Mouse (Mus musculus) spleen, postnatal 10 days (tissue): ENCODE data around the gene Mex3d.

ENCODE experiments used
- DNase-seq, 2 experiments: peaks; one replicate each; pipeline ENCODE4 v3.0.0; 2021 to 2022; ENCODE audit warnings: low spot score in 2 of 2

Gene Mex3d

GRCm38 (mm10) chr10:80387522-80387959 lies at the start of gene Mex3d:
Gene Mex3d, minus strand, starts transcription at chr10:80387659.
- DNase-seq: peak; percentile 68 to 89

DNA sequence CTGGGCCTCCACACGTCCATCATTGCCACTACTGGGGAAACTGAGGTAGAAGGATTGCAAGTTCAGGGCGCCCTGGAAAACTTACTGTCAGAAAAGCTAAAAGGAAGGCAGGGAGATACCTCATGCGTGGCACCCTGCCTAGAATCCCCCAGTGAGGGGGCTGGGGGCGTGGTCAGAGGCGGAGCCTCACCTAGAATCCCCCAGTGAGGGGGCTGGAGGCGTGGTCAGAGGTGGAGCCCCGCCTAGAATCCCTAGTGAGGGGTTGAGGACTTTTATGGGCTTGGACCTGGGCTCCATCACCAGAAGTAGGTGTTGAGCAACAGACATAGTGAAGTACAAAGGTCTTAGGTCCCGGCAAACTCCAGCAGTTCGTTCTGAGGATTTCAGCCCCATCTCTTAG lies 48.8 kb upstream of the Mex3d start:
- peak; percentile 45 to 67 for DNase-seq

DNA sequence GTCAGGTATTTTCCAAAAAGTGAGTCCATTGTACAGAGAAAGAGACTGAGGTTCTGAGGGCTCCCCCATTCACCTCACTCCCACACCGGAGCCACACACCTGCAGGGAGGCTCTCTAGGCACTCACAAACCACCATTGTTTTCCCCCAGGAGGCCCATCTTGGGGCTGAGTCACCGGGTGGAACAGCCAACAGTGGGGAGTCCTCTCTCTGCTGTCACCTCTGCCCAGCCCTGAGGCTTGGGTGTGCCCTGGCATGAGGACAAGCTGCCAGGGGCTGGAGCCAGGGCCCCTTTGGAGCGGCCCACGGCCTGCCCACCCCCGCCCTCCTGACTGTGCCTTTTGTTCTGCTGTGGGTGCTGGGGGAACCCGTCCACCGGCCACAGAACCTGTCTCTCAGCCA lies 48.3 kb upstream of the Mex3d start:
- peak; percentile 61 to 65 for DNase-seq

- peak in 1 of 2 experiments; percentile 50 for DNase-seq
Measured at GRCm38 (mm10) chr10:80434823-80435222, 47.4 kb upstream of the Mex3d start.

- DNase-seq: no peak
Measured at GRCm38 (mm10) chr10:80434233-80434592, 46.8 kb upstream of the Mex3d start.

DNA sequence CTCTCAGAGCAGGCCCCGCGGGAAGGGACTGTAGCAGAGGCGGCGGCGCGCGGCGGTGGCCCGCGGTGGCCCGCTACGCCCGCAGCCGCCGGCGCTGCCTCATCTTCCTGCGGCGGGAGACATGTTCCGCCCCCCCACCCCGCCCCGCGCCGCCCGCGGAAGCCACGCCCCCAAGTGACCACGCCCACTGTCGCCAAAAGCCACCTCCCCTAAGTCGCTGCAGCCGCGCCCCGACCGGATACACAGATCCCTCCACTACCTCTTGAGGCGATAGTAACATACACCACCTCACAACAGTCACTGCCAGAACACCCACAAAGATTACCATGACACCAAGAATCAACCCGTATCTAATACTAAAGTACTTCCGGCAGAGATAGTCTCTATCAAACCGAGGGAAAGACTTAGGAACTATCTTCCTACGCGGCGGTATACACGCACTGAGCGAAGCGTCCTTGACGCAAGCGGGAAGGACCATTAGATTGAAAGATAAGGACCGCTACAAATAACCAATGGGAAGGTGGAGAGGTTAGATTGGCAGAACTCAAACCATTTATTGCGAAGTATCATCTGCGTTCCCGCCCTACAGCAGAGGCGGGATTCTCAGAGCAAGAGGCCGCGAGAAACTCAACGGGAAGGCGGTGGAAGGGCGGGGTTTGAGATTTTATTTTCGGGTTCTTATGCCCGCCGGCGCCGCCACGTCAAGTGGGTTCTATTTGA lies 46.2 kb upstream of the Mex3d start, which contains the start of gene Tcf3:
Gene Tcf3 (minus strand): TSS at position 135 of the 720 bp plus-strand sequence.
- peak; percentile 96 to 98 for DNase-seq

GRCm38 (mm10) chr10:80432936-80433512 lies 45.6 kb upstream of the Mex3d start:
- DNase-seq: peak; percentile 63 to 68

DNA sequence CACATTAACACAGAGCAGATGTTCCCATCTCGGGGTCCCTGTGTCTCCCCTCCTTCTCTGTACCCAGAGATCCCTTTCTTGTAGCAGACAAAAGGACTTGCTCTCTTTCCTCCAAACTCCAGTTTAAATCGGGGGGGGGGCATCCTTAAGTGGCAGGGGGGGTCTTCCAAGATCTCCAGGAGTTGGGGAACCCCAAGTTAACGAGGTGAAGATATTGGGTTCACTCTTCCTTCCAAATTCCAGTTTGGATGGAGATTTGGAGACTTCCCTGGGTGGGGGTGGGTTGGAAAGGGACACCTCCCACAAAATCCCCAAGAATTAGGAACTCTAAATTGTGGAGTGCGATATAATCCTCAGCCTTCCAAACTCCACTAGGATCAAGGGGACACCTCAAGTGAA lies 44.9 kb upstream of the Mex3d start:
- DNase-seq: no peak

- peak; percentile 50 to 59 for DNase-seq
Measured at GRCm38 (mm10) chr10:80431570-80432386, 44.3 kb upstream of the Mex3d start.

DNA sequence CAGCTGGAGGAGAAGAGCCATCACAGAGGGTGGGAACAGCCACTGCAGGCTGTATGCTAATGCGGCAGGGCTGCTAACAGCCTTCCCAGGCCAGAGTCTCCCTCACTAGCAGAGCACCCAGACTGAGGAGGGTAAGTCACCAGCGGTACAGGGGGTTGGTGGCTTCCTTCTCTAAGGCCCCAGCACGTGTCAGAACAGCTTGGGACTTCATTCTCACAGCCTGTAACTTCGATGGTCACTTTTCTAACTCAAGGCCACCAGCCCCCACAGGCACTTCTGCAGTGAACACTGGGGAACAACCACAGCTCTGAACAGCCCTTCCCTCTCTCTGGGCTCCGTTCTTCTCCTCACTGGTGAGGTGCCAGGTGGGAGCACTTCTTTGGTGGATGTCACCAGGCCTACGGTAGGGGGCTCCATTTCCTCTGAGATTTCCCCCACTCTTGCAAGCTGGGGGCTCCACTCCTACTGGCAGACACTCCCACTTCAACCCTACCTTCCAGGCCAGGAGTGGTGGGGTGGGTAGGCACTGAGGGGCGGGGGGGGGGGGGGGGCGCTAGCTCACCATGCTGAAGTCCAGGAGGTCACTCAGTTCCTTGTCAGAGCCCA lies 43.0 kb upstream of the Mex3d start:
- no peak for DNase-seq

DNA sequence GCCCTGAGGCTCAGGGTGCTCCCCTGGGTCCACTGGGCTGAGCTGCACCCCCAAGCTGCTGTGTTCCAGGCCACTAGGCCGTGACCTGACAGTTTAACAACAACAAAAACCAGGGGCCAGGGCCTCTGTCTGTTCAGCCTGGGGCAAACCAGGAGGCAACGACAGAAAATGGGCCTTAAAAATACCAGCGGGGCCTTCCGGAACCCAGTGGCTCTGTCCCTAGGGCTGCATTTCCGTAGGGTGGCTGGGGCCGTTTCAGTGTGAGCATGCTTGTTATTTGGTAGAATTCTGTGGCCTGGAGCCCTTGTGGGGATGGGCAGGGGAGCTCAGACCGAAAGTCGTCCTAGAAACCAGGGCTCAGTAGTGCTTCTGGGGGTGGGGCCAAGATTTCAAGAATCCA lies 42.3 kb upstream of the Mex3d start:
- DNase-seq: peak in 1 of 2 experiments; percentile 67

GRCm38 (mm10) chr10:80425041-80425440 lies 37.6 kb upstream of the Mex3d start:
- DNase-seq: no peak

GRCm38 (mm10) chr10:80423562-80423961 lies 36.1 kb upstream of the Mex3d start:
- peak; percentile 78 to 87 for DNase-seq

- peak; percentile 73 to 79 for DNase-seq
Measured at GRCm38 (mm10) chr10:80421651-80422472, 34.4 kb upstream of the Mex3d start.

GRCm38 (mm10) chr10:80421208-80421607 lies 33.7 kb upstream of the Mex3d start:
- DNase-seq: peak in 1 of 2 experiments; percentile 59

- no peak for DNase-seq
Measured at GRCm38 (mm10) chr10:80420729-80421128, 33.3 kb upstream of the Mex3d start.

GRCm38 (mm10) chr10:80419419-80419818 lies 32.0 kb upstream of the Mex3d start:
- DNase-seq: peak; percentile 50 to 57

DNA sequence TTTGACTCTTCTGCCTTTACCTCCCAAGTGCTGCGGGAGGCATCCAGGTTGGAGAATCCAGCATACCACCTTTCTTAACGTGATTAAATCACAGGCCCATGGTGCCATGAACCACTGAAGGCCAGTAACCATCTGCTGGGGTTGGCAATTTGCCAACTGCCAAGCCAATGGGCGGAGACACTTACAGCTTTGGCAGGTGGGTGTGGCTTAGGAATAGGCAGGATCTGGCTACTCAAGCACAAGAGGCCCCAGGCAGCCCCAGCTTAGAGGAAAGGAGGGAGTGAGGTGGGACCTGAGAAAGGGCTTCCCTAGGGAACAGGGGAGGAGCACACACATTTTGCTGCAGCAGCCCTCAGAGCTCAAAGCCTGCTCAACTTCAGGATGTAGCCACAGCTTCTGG lies 30.9 kb upstream of the Mex3d start:
- peak in 1 of 2 experiments; percentile 74 for DNase-seq

DNA sequence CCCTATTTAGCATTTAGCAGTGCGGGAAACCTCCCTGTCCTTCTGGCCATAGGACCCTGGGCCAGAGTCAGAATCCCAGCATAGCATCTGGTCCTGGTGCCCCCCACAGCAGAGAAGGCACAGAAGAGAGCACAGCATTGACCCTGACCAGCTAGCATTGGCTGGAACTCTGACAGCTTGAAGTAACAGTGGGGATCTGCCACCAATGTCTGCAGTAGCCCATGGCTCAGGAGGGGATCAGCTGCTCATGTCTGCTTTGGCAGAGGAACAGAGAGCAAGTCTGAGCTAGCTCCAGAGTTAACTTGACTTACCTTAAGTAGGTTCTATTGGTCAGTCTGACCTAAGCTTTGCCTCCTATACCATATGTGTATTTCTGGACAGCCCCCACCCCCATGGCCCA lies 30.4 kb upstream of the Mex3d start:
- no peak for DNase-seq

DNA sequence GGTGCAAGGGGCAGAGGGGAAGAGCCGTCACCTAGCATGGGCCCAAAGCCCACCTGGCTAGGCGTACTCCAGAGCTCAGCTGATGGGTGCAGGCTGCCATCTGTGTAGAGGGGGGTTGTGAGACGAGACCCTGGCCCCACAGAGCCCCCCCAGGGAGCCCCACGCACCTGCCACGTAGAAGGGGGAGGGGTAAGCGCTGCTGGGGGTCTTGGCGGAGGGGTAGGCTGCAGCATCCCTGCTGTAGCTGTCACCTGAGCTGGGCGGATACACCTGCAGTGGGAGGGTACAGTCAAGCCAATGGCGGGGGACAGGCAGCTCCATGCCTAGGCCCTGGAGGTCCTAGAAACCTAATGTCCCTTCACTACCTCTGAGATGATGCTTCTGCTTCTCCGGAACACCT lies 29.9 kb upstream of the Mex3d start:
- no peak for DNase-seq

DNA sequence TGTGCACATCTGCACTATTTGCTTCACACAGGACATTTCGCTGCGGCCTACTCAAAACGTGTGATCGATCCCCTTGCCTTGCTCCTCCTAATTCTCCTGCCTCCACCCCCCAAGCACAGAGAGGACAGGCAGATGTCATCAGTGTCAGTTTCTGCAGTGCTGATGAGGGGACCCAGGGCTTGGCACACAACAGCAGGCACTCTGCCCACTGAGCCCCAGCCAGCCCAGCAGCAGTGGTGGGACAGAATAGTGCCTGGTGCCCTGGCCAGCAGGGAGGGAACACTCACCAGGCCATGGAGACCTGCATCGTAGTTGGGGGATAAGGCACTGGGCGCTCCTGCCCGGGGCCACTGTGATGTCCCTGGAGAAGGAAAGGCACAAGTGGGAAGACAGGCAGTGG lies 28.1 kb upstream of the Mex3d start:
- no peak for DNase-seq
